In the genomic region with DNA sequence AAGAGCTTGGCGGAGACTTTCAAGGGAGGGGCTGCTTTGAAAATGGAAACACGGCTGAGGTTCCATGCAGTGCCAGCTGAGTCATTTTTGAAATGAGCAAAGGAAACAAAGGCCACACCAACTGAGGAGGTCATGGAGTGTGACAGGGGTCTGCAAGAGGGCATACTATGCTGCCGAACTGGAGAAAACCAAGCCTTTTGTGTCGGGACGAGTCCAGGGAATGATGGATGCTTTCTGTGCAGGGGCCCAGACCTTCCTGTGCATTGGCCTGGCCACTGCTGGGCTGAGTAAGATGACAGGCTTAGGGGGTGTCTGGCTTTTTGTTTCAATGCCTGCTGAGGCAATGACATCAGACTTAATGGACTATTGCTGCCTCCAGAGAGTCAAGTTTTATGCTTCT, we compare ENCODE assay signal across 15 mouse cellular contexts.
A peak's percentile ranks its signal among the peaks of the same experiment; 100 is the strongest.
DNase-seq lines count a peak whose midpoint lies in the region; ATAC-seq and TF ChIP-seq lines count a peak whose summit lies in the region.
"Had no signal": no experiment of that assay in that cellular context is flagged by ENCODE, and none has a peak within 500 bp of the region (broad histone marks: within the 10 kb centered on the region; RNA-seq: fewer than 3 reads in every experiment).

No protein-coding gene starts in this region.

- no peak for TF ChIP-seq CTCF in kidney, adult 2 months (conservative IDR thresholded peaks at IDR 0.05; ENCODE audit: insufficient read depth, insufficient read length, low read depth, low read length)
- TF ChIP-seq CTCF in hindbrain, postnatal 0 days (IDR thresholded peaks at IDR 0.05; ENCODE audit: low read depth), result no peak

- no peaks in the 10 kb centered on the region for H3K36me3 ChIP-seq in kidney, embryonic 14.5 days (ENCODE audit: control insufficient read depth, insufficient read depth, low read length)
- H3K36me3 ChIP-seq in kidney, adult 2 months (ENCODE audit: control insufficient read depth, insufficient read depth, low read length), result no peaks in the 10 kb centered on the region
- 0 out of 2 replicates have a peak, but pooled peaks cover 3% of the 10 kb centered on the region for H3K36me3 ChIP-seq in embryonic facial prominence, embryonic 10.5 days (replicated peaks)
- H3K36me3 ChIP-seq in hindbrain, postnatal 0 days (ENCODE audit: insufficient read depth, low read length), result no peaks in the 10 kb centered on the region
- H3K36me3 ChIP-seq in neural tube, embryonic 13.5 days, result no peaks in the 10 kb centered on the region
- H3K36me3 ChIP-seq: heart, embryonic 15.5 days; limb, embryonic 12.5 days had no signal

- no peak overlapping the region for H3K9ac ChIP-seq in kidney, embryonic 14.5 days (ENCODE audit: low read depth, low read length)
- H3K9ac ChIP-seq in hindbrain, postnatal 0 days (replicated peaks; ENCODE audit: low read length), result no peak overlapping the region
- no peak overlapping the region for H3K9ac ChIP-seq in neural tube, embryonic 13.5 days
- H3K9ac ChIP-seq: heart, embryonic 15.5 days; limb, embryonic 12.5 days had no signal

- H3K9me3 ChIP-seq in kidney, embryonic 14.5 days (ENCODE audit: control insufficient read depth, low read length), result no peaks in the 10 kb centered on the region
- no peaks in the 10 kb centered on the region for H3K9me3 ChIP-seq in embryonic facial prominence, embryonic 10.5 days
- no peaks in the 10 kb centered on the region for H3K9me3 ChIP-seq in hindbrain, postnatal 0 days (ENCODE audit: low read length)
- H3K9me3 ChIP-seq in neural tube, embryonic 13.5 days, result no peaks in the 10 kb centered on the region
- H3K9me3 ChIP-seq: heart, embryonic 15.5 days; limb, embryonic 12.5 days had no signal

- no peak for DNase-seq in kidney, adult 2 months
- peak; percentile 27 for DNase-seq in embryonic facial prominence, embryonic 10.5 days (ENCODE audit: low spot score)
- DNase-seq in hindbrain, postnatal 0 days (ENCODE audit: low spot score), result no peak
- DNase-seq in cerebellum, postnatal 25 days, result no peak
- DNase-seq in urinary bladder, postnatal 25 days (ENCODE audit: low spot score), result no peak
- no peak for DNase-seq in spleen, adult 12 weeks (ENCODE audit: low spot score)
- DNase-seq: B cell, adult 2 months; cerebellum, postnatal 10 days; lung, adult 2 months; thymus, adult 2 months had no signal

- TF ChIP-seq POLR2A in kidney, adult 2 months (IDR thresholded peaks at IDR 0.05; ENCODE audit: low read depth, low read length), result no peak

- no peak overlapping the region for H3K4me3 ChIP-seq in kidney, embryonic 14.5 days (ENCODE audit: low read length)
- no peak overlapping the region for H3K4me3 ChIP-seq in kidney, adult 2 months (ENCODE audit: insufficient read depth, low read depth, low read length)
- no peak overlapping the region for H3K4me3 ChIP-seq in embryonic facial prominence, embryonic 10.5 days
- H3K4me3 ChIP-seq in hindbrain, postnatal 0 days (ENCODE audit: low read length), result no peak overlapping the region
- H3K4me3 ChIP-seq in neural tube, embryonic 13.5 days, result no peak overlapping the region
- H3K4me3 ChIP-seq: heart, embryonic 15.5 days; layer of hippocampus, adult 2 months; limb, embryonic 12.5 days had no signal

- peak; percentile 79 for ATAC-seq in kidney, embryonic 14.5 days (ENCODE audit: low FRiP score, low TSS enrichment)
- ATAC-seq in hindbrain, postnatal 0 days, result 0 out of 2 replicates have a peak, but pooled peaks have one; percentile 51
- ATAC-seq in neural tube, embryonic 13.5 days (ENCODE audit: low read depth), result peak; percentile 60; the same call in 1 of the 2 replicates

- H3K27me3 ChIP-seq in kidney, embryonic 14.5 days (ENCODE audit: control insufficient read depth, insufficient read depth, low read length), result no peaks in the 10 kb centered on the region
- no peaks in the 10 kb centered on the region for H3K27me3 ChIP-seq in kidney, adult 2 months (replicated peaks; ENCODE audit: control insufficient read depth, insufficient read depth, low read length)
- H3K27me3 ChIP-seq in embryonic facial prominence, embryonic 10.5 days (replicated peaks; ENCODE audit: low read depth, poor library complexity, severe bottlenecking), result peaks cover 6% of the 10 kb centered on the region
- H3K27me3 ChIP-seq in hindbrain, postnatal 0 days (ENCODE audit: insufficient read depth, low read length), result no peaks in the 10 kb centered on the region
- H3K27me3 ChIP-seq in neural tube, embryonic 13.5 days, result no peaks in the 10 kb centered on the region
- H3K27me3 ChIP-seq: heart, embryonic 15.5 days; limb, embryonic 12.5 days had no signal

- no peak overlapping the region for H3K4me2 ChIP-seq in kidney, embryonic 14.5 days (replicated peaks; ENCODE audit: low read depth, low read length)
- no peak overlapping the region for H3K4me2 ChIP-seq in hindbrain, postnatal 0 days (ENCODE audit: low read depth, low read length)
- H3K4me2 ChIP-seq in neural tube, embryonic 13.5 days, result peak overlapping the region; percentile 13; the same call in 1 of the 2 replicates
- H3K4me2 ChIP-seq: heart, embryonic 15.5 days; limb, embryonic 12.5 days had no signal

- WGBS in kidney, embryonic 14.5 days, result 25% methylated on average over 5 of the region's 5 CpGs
- 33% methylated on average over 5 of the region's 5 CpGs for WGBS in kidney, adult 2 months
- 46% methylated on average over 5 of the region's 5 CpGs for WGBS in embryonic facial prominence, embryonic 10.5 days
- 18% methylated on average over 5 of the region's 5 CpGs for WGBS in hindbrain, postnatal 0 days
- WGBS in neural tube, embryonic 13.5 days, result 5% methylated on average over 5 of the region's 5 CpGs

- 0 out of 2 replicates have a peak, but pooled peaks cover 5% of the 10 kb centered on the region for H3K4me1 ChIP-seq in kidney, embryonic 14.5 days (ENCODE audit: control insufficient read depth, insufficient read depth, low read length)
- H3K4me1 ChIP-seq in kidney, adult 2 months (ENCODE audit: control insufficient read depth, insufficient read depth, low read length), result no peaks in the 10 kb centered on the region
- peaks cover 14% of the 10 kb centered on the region for H3K4me1 ChIP-seq in embryonic facial prominence, embryonic 10.5 days
- no peaks in the 10 kb centered on the region for H3K4me1 ChIP-seq in hindbrain, postnatal 0 days (ENCODE audit: insufficient read depth, low read length)
- H3K4me1 ChIP-seq in neural tube, embryonic 13.5 days (replicated peaks), result peaks cover 27% of the 10 kb centered on the region
- H3K4me1 ChIP-seq: heart, embryonic 15.5 days had no signal

- no peak overlapping the region for H3K27ac ChIP-seq in kidney, embryonic 14.5 days (ENCODE audit: low read depth, low read length)
- H3K27ac ChIP-seq in kidney, adult 2 months (ENCODE audit: insufficient read depth, low read depth, low read length), result no peak overlapping the region
- H3K27ac ChIP-seq in embryonic facial prominence, embryonic 10.5 days (replicated peaks), result peak overlapping the region; percentile 55; the same call in 1 of the 2 replicates
- peak overlapping the region; percentile 32; the same call in 1 of the 2 replicates for H3K27ac ChIP-seq in hindbrain, postnatal 0 days
- peak overlapping the region; percentile 83 for H3K27ac ChIP-seq in neural tube, embryonic 13.5 days (replicated peaks)
- H3K27ac ChIP-seq: heart, embryonic 15.5 days; layer of hippocampus, adult 2 months; limb, embryonic 12.5 days had no signal

Comparison
In these comparisons a context has a peak if more than half of its experiments do, and no peak if none do; other contexts are left out.
1. H3K27ac ChIP-seq: peak in embryonic facial prominence, embryonic 10.5 days (single experiment), hindbrain, postnatal 0 days (single experiment) and neural tube, embryonic 13.5 days (single experiment); none in kidney, embryonic 14.5 days (single experiment) and kidney, adult 2 months (single experiment).
2. Peak in every context shown above with its lines, with median percentiles within 50 percentile points of each other: ATAC-seq.